Mouse (Mus musculus): ENCODE measurements around the gene Furin. TPM values are rescaled to one million over a fixed set of nuclear protein-coding genes. Genes with fewer than 3 reads are reported as not detected.
A peak's percentile ranks its signal among the peaks of the same experiment; 100 is the strongest.

The Furin gene
- polyA plus RNA-seq, 1 experiment, result 0.65 TPM

GRCm38 (mm10) chr7:80373352-80373751, 31.9 kb downstream of the Furin start:
- peaks cover 14% of the 10 kb centered on the region for H3K4me1 ChIP-seq (ENCODE audit: control insufficient read depth)
- no peaks in the 10 kb centered on the region; the same call in 1 of the 2 replicates for H3K36me3 ChIP-seq (ENCODE audit: control insufficient read depth)
- TF ChIP-seq GATA1 (IDR thresholded peaks at IDR 0.05; ENCODE audit: low read length) (no peak), TAL1 (IDR thresholded peaks at IDR 0.05; ENCODE audit: low read length) (no peak)
- no peak overlapping the region for H3K4me3 ChIP-seq (replicated peaks)
- H3K9me3 ChIP-seq (ENCODE audit: control insufficient read depth, low read length), result no peaks in the 10 kb centered on the region
- H3K27me3 ChIP-seq (ENCODE audit: control insufficient read depth), result peaks cover 43% of the 10 kb centered on the region

GRCm38 (mm10) chr7:80372667-80373066, 32.6 kb downstream of the Furin start:
- Histone ChIP-seq H3K27me3 (ENCODE audit: control insufficient read depth) (peaks cover 43% of the 10 kb centered on the region), H3K9me3 (ENCODE audit: control insufficient read depth, low read length) (no peaks in the 10 kb centered on the region), H3K36me3 (ENCODE audit: control insufficient read depth) (peaks cover 4% of the 10 kb centered on the region; the same call in 1 of the 2 replicates), H3K4me3 (replicated peaks) (no peak overlapping the region), H3K4me1 (ENCODE audit: control insufficient read depth) (peaks cover 14% of the 10 kb centered on the region)
- no peak for TF ChIP-seq TAL1 (IDR thresholded peaks at IDR 0.05; ENCODE audit: low read length)
- no peak for TF ChIP-seq GATA1 (IDR thresholded peaks at IDR 0.05; ENCODE audit: low read length)

GRCm38 (mm10) chr7:80372166-80372565, 33.1 kb downstream of the Furin start:
- Histone ChIP-seq H3K9me3 (ENCODE audit: control insufficient read depth, low read length) (no peaks in the 10 kb centered on the region), H3K4me3 (replicated peaks) (no peak overlapping the region), H3K36me3 (ENCODE audit: control insufficient read depth) (peaks cover 8% of the 10 kb centered on the region; the same call in 1 of the 2 replicates), H3K4me1 (ENCODE audit: control insufficient read depth) (peaks cover 14% of the 10 kb centered on the region), H3K27me3 (ENCODE audit: control insufficient read depth) (peaks cover 43% of the 10 kb centered on the region)
- no peak for TF ChIP-seq GATA1 (IDR thresholded peaks at IDR 0.05; ENCODE audit: low read length)
- TF ChIP-seq TAL1 (IDR thresholded peaks at IDR 0.05; ENCODE audit: low read length), result no peak

DNA sequence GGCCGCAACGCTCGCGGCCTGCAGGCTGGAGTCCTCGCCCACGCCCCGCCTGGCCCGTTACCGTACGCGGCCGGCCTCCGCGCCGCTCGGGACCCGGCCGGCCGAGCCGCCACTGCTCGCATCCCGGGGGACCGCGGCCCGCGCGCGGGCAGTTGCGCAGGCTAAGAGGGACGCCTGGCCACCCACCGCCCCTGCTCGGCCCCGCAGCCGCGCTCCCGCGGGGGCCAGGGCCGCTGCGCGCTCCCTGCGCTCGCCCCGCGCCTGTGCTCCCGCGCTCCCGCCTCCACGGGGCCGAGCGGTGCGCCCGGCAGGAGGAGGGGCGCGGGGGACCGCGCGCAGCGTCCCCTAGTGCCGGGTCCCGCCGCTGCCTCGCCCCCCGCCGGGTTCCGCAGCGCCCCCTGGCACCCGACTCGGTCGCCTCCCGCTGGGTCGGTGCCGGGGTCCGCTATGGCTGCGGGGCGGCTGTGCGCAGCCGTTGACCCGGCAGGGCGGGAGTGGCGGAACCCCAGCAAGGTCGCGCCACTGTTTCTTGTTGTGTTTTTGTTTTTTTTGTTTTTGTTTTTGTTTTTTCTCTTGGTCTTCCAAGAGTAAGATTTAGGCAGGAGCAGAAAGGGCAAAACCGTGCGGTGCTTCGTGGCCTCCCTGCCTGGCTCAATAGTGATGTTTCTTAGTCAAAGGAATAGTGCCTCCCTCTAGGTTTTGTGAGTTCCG, 34.0 kb downstream of the Furin start, which contains the start of gene Man2a2:
Gene Man2a2, minus strand, starts transcription at position 335 of the 711 bp plus-strand sequence.
- H3K4me1 ChIP-seq (ENCODE audit: control insufficient read depth), result peaks cover 14% of the 10 kb centered on the region
- peaks cover 43% of the 10 kb centered on the region for H3K27me3 ChIP-seq (ENCODE audit: control insufficient read depth)
- no peak for TF ChIP-seq TAL1 (IDR thresholded peaks at IDR 0.05; ENCODE audit: low read length)
- no peak for TF ChIP-seq GATA1 (IDR thresholded peaks at IDR 0.05; ENCODE audit: low read length)
- H3K4me3 ChIP-seq (replicated peaks), result peak within 1 kb of the TSS; percentile 65
- peaks cover 10% of the 10 kb centered on the region; the same call in 1 of the 2 replicates for H3K36me3 ChIP-seq (ENCODE audit: control insufficient read depth)
- no peaks in the 10 kb centered on the region for H3K9me3 ChIP-seq (ENCODE audit: control insufficient read depth, low read length)

- TF ChIP-seq TAL1 (IDR thresholded peaks at IDR 0.05; ENCODE audit: low read length) (no peak), GATA1 (IDR thresholded peaks at IDR 0.05; ENCODE audit: low read length) (no peak)
- H3K9me3 ChIP-seq (ENCODE audit: control insufficient read depth, low read length), result no peaks in the 10 kb centered on the region
- peaks cover 10% of the 10 kb centered on the region; the same call in 1 of the 2 replicates for H3K36me3 ChIP-seq (ENCODE audit: control insufficient read depth)
- H3K27me3 ChIP-seq (ENCODE audit: control insufficient read depth), result peaks cover 43% of the 10 kb centered on the region
- peak overlapping the region; percentile 65 for H3K4me3 ChIP-seq (replicated peaks)
- H3K4me1 ChIP-seq (ENCODE audit: control insufficient read depth), result peaks cover 14% of the 10 kb centered on the region
Observed at GRCm38 (mm10) chr7:80370649-80371040, 34.6 kb downstream of the Furin start.

DNA sequence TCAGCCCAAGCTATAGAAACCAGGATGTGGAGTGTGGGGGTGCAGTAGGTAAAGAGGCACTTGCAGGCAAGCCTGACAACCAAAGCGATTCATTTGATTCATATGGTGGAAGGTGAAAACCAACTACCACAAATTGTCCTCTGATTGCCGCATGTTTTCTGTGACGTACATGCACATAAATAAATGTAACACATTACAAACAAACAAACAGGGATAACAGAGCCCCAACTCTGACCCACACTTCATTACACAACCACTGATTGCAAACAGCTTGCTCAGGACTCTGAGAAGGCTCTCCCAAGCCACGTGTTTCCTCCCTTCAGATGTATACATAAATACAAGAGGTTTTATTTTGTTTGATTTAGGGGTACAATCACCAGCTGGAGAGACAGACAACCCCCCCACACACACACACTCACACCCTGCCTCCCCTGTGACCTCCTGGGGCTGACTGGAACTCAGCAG, 35.2 kb downstream of the Furin start:
- no peak overlapping the region for H3K4me3 ChIP-seq (replicated peaks)
- peaks cover 10% of the 10 kb centered on the region; the same call in 1 of the 2 replicates for H3K36me3 ChIP-seq (ENCODE audit: control insufficient read depth)
- TF ChIP-seq TAL1 (IDR thresholded peaks at IDR 0.05; ENCODE audit: low read length) (no peak), GATA1 (IDR thresholded peaks at IDR 0.05; ENCODE audit: low read length) (no peak)
- peaks cover 43% of the 10 kb centered on the region for H3K27me3 ChIP-seq (ENCODE audit: control insufficient read depth)
- H3K9me3 ChIP-seq (ENCODE audit: control insufficient read depth, low read length), result no peaks in the 10 kb centered on the region
- peaks cover 14% of the 10 kb centered on the region for H3K4me1 ChIP-seq (ENCODE audit: control insufficient read depth)

DNA sequence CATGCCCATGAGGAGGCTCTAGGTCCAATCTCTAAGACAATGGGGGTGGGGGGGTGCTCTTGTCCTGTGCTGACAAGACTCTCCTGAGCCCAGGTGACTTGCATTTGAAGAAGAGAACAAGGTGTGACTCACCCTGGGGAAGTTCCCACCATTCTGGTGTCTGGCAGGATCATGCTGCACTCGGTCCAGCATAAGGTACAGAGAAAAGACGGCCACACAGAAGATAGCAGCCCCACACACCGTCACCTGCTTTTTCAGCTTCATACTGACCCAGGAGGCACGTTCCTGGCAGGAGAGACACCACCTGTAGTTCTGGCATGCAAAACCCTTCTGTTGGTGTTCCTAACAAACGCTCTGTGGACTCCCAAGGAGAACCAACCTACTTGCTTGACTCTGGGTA, 35.8 kb downstream of the Furin start:
- TF ChIP-seq TAL1 (IDR thresholded peaks at IDR 0.05; ENCODE audit: low read length) (no peak), GATA1 (IDR thresholded peaks at IDR 0.05; ENCODE audit: low read length) (no peak)
- H3K4me3 ChIP-seq (replicated peaks), result no peak overlapping the region
- H3K36me3 ChIP-seq (ENCODE audit: control insufficient read depth), result peaks cover 10% of the 10 kb centered on the region; the same call in 1 of the 2 replicates
- peaks cover 14% of the 10 kb centered on the region for H3K4me1 ChIP-seq (ENCODE audit: control insufficient read depth)
- H3K27me3 ChIP-seq (ENCODE audit: control insufficient read depth), result peaks cover 43% of the 10 kb centered on the region
- no peaks in the 10 kb centered on the region for H3K9me3 ChIP-seq (ENCODE audit: control insufficient read depth, low read length)

DNA sequence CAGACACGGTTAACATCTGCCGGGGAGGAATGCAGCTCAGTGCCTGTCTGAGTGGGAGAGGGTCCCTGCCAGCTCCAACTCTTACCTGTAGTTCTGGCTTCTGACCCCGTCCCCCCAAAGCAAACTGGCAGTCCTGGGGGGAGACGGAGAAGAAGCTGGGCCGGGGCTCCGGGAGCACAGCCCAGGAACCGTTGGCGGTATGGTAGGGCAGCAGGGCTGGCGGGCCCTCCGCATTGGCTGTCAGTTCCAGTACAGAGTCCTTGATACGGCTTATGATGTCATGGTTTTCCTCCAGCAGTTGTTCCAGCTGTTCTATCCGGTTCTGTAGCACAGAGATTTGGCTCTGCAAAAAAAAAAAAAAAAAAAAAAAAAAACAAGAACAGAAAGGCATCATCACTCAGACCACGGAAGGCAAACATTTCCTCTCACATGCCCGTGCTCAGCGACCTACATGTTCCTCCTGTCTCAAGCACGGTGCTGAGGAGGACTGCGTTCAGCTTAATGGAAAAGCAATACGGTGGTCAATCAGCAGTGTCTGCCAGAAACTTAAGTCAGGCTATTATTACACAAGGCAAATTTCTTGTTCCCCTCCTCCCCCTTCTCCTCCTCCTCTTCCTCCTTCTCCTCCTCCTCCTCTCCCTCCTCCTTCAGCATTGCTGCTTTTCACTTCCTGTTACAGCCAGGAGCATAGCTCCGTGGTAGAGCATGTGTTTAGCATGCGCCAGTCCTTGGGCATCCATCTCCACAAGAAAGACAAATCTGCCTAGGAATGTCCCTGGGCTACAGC, 36.4 kb downstream of the Furin start:
- Histone ChIP-seq H3K4me1 (ENCODE audit: control insufficient read depth) (peaks cover 14% of the 10 kb centered on the region), H3K9me3 (ENCODE audit: control insufficient read depth, low read length) (no peaks in the 10 kb centered on the region), H3K36me3 (ENCODE audit: control insufficient read depth) (peaks cover 13% of the 10 kb centered on the region; the same call in 1 of the 2 replicates), H3K27me3 (ENCODE audit: control insufficient read depth) (peaks cover 43% of the 10 kb centered on the region), H3K4me3 (replicated peaks) (no peak overlapping the region)
- TF ChIP-seq GATA1 (IDR thresholded peaks at IDR 0.05; ENCODE audit: low read length), result no peak
- TF ChIP-seq TAL1 (IDR thresholded peaks at IDR 0.05; ENCODE audit: low read length), result no peak; the same call in 2 of the 3 replicates

GRCm38 (mm10) chr7:80368009-80368408, 37.2 kb downstream of the Furin start:
- Histone ChIP-seq H3K4me3 (replicated peaks) (no peak overlapping the region), H3K27me3 (ENCODE audit: control insufficient read depth) (peaks cover 43% of the 10 kb centered on the region)
- TF ChIP-seq TAL1 (IDR thresholded peaks at IDR 0.05; ENCODE audit: low read length) (no peak), GATA1 (IDR thresholded peaks at IDR 0.05; ENCODE audit: low read length) (no peak)

More at GRCm38 (mm10) chr7:80368009-80368408, 37.2 kb downstream of the Furin start:
- H3K4me1 ChIP-seq (ENCODE audit: control insufficient read depth), result peaks cover 14% of the 10 kb centered on the region
- H3K36me3 ChIP-seq (ENCODE audit: control insufficient read depth), result peaks cover 14% of the 10 kb centered on the region; the same call in 1 of the 2 replicates
- no peaks in the 10 kb centered on the region for H3K9me3 ChIP-seq (ENCODE audit: control insufficient read depth, low read length)

Measured in erythroblast, embryonic 14.5 days (primary cell).